Mouse (Mus musculus): ENCODE results near the gene Rhot2.

- TF ChIP-seq MAFK (IDR thresholded peaks at IDR 0.05; ENCODE audit: insufficient read depth, low read depth, low read length) (no peak), ZNF384 (IDR thresholded peaks at IDR 0.05; ENCODE audit: low read depth, low read length) (no peak), ZC3H11A (IDR thresholded peaks at IDR 0.05; ENCODE audit: borderline replicate concordance, low read depth, low read length) (no peak), CHD2 (IDR thresholded peaks at IDR 0.05; ENCODE audit: low read depth, low read length) (no peak)
Observed at GRCm38 (mm10) chr17:25873405-25874147, 28.9 kb upstream of the Rhot2 start.

All from ES-E14 (cell line).